Mouse (Mus musculus) limb, embryonic 14.5 days (tissue): Measurements from ENCODE around the gene Zfp511. TPM values are rescaled to one million over a fixed set of nuclear protein-coding genes. Genes with fewer than 3 reads are reported as not detected.

Experiments used
- ATAC-seq: fragments of 200-750 bp; cut with Nextera tagmentation; 2 replicates; pipeline ENCODE4 v1.8.0; 2017; ENCODE audit warnings: low read depth, moderate number of reproducible peaks, moderate TSS enrichment; ENCODE audit not compliant: low FRiP score
- DNase-seq: peaks from one replicate; pipeline ENCODE4 v3.0.0-alpha.2; 2015; ENCODE audit warnings: low spot score
- H3K27ac ChIP-seq: fragments of 300-500 bp; sonication (generic); replicated peaks from 2 replicates; pipeline ENCODE4 v1.5.1; 2014; ENCODE audit warnings: low read depth, mild to moderate bottlenecking, low read length, moderate library complexity, mixed read lengths
- H3K27me3 ChIP-seq: fragments of 300-500 bp; sonication (generic); 2 replicates; pipeline ENCODE4 v1.6.1; 2014; ENCODE audit warnings: low read length, mixed read lengths; ENCODE audit not compliant: control insufficient read depth, insufficient read depth
- H3K36me3 ChIP-seq: fragments of 300-500 bp; sonication (generic); 2 replicates; pipeline ENCODE4 v1.6.1; 2014; ENCODE audit warnings: mild to moderate bottlenecking, low read length, moderate library complexity, mixed read lengths; ENCODE audit not compliant: control insufficient read depth, insufficient read depth
- H3K4me1 ChIP-seq: fragments of 300-500 bp; sonication (generic); 2 replicates; pipeline ENCODE4 v1.6.1; 2014; ENCODE audit warnings: antibody characterized with exemption, low read length, mixed read lengths; ENCODE audit not compliant: control insufficient read depth, insufficient read depth
- H3K4me2 ChIP-seq: fragments of 300-500 bp; sonication (generic); replicated peaks from 2 replicates; pipeline ENCODE4 v1.6.1; 2014; ENCODE audit warnings: low read depth, mild to moderate bottlenecking, low read length, moderate library complexity; ENCODE audit not compliant: severe bottlenecking
- H3K4me3 ChIP-seq: fragments of 300-500 bp; sonication (generic); replicated peaks from 2 replicates; pipeline ENCODE4 v1.5.1; 2014; ENCODE audit warnings: low read length
- H3K9ac ChIP-seq: fragments of 300-500 bp; sonication (generic); 2 replicates; pipeline ENCODE4 v1.6.1; 2014; ENCODE audit warnings: mild to moderate bottlenecking, low read depth, low read length, moderate library complexity; ENCODE audit not compliant: severe bottlenecking
- H3K9me3 ChIP-seq: fragments of 300-500 bp; sonication (generic); 2 replicates; pipeline ENCODE4 v1.6.1; 2016; ENCODE audit warnings: low read length; ENCODE audit not compliant: control insufficient read depth
- POLR2A ChIP-seq: fragments of 200-500 bp; IDR thresholded peaks from 2 replicates; pipeline ENCODE4 v1.8.0; 2012; ENCODE audit warnings: inconsistent platforms, mild to moderate bottlenecking, moderate library complexity, borderline replicate concordance; ENCODE audit not compliant: insufficient read depth, insufficient read length; ENCODE audit errors: extremely low read depth
- WGBS: fragments of 180-500 bp; shearing (Covaris S2); extraction: QIAGEN DNeasy Blood & Tissue Kit; methylation state at CpG from one replicate; pipeline ENCODE4 v1.1.7; 2014; 5-methylcytosine and 5-hydroxymethylcytosine counted together
- polyA plus RNA-seq, 2 experiments: library from polyadenylated mRNA; depleted of rRNA in 1 of 2; stranded (reverse) in 1 of 2; unstranded in 1 of 2; fragments of >200 nt; fragmentation: Nextera tagmentation in 1 of 2; extraction: Ambion mirVana in 1 of 2; gene quantifications; 2 replicates each; pipeline versions ENCODE4 v1.2.1 to v1.2.3; 2012 to 2014

The Zfp511 gene
- polyA plus RNA-seq (2012; rRNA removed) (58.3 and 75.1 TPM in 2 replicates), polyA plus RNA-seq (2014; fragmentation: Nextera tagmentation; extraction: Ambion mirVana) (37.2 and 41.1 TPM in 2 replicates)

- 2% methylated on average over 69 of the region's 69 CpGs for WGBS
- ATAC-seq = peak; percentile 98
- peak; percentile 53; the same call in 1 of the 2 replicates for TF ChIP-seq POLR2A
- Histone ChIP-seq H3K4me1 (peaks cover 14% of the 10 kb centered on the region; the same call in 1 of the 2 replicates), H3K4me3 (peak within 1 kb of the TSS; percentile 84), H3K36me3 (peaks cover 35% of the 10 kb centered on the region), H3K9me3 (no peaks in the 10 kb centered on the region), H3K27me3 (no peaks in the 10 kb centered on the region), H3K9ac (peak within 1 kb of the TSS; percentile 89), H3K27ac (peak within 1 kb of the TSS; percentile 83), H3K4me2 (peak within 1 kb of the TSS; percentile 62)
- DNase-seq = peak; percentile 95
These were observed at the start of gene Zfp511, which contains the start of gene Tubgcp2 for GRCm38 (mm10) chr7:140036281-140037170. Zfp511 (plus strand) TSS chr7:140036391. Tubgcp2 (minus strand) TSS chr7:140036669.

GRCm38 (mm10) chr7:139988272-139988671, 47.9 kb upstream of the Zfp511 start:
- TF ChIP-seq POLR2A = no peak
- Histone ChIP-seq H3K4me1 (no peaks in the 10 kb centered on the region), H3K9ac (no peak overlapping the region), H3K27ac (no peak overlapping the region), H3K4me3 (no peak overlapping the region), H3K4me2 (no peak overlapping the region), H3K9me3 (no peaks in the 10 kb centered on the region), H3K27me3 (no peaks in the 10 kb centered on the region), H3K36me3 (no peaks in the 10 kb centered on the region; the same call in 1 of the 2 replicates)
- DNase-seq (no peak), ATAC-seq (no peak)
- WGBS = 96% methylated on average over 9 of the region's 9 CpGs

GRCm38 (mm10) chr7:139990864-139991394, 45.3 kb upstream of the Zfp511 start:
- no peaks in the 10 kb centered on the region for H3K4me1 ChIP-seq
- H3K9ac ChIP-seq = no peak overlapping the region
- no peak overlapping the region for H3K27ac ChIP-seq
- no peak overlapping the region for H3K4me3 ChIP-seq
- no peak for ATAC-seq
- WGBS = 62% methylated on average over 8 of the region's 8 CpGs
- H3K27me3 ChIP-seq = no peaks in the 10 kb centered on the region
- H3K4me2 ChIP-seq = no peak overlapping the region
- H3K36me3 ChIP-seq = peaks cover 16% of the 10 kb centered on the region
- no peaks in the 10 kb centered on the region for H3K9me3 ChIP-seq
- no peak for DNase-seq
- no peak for TF ChIP-seq POLR2A

- Histone ChIP-seq H3K27me3 (no peaks in the 10 kb centered on the region), H3K36me3 (peaks cover 31% of the 10 kb centered on the region), H3K9ac (no peak within 1 kb of the TSS), H3K9me3 (no peaks in the 10 kb centered on the region), H3K27ac (no peak within 1 kb of the TSS), H3K4me1 (no peaks in the 10 kb centered on the region), H3K4me2 (no peak within 1 kb of the TSS), H3K4me3 (no peak within 1 kb of the TSS)
- TF ChIP-seq POLR2A = no peak
- no peak for ATAC-seq
- WGBS = 20% methylated on average over 7 of the region's 7 CpGs
- no peak for DNase-seq
These were observed 43.8 kb upstream of the Zfp511 start, which contains the start of gene Adam8 for GRCm38 (mm10) chr7:139992406-139992805. Adam8 (minus strand) TSS chr7:139992562.

GRCm38 (mm10) chr7:139993532-139993931, 42.7 kb upstream of the Zfp511 start:
- no peak for TF ChIP-seq POLR2A

More at GRCm38 (mm10) chr7:139993532-139993931, 42.7 kb upstream of the Zfp511 start:
- 81% methylated on average over 6 of the region's 6 CpGs for WGBS
- no peak overlapping the region for H3K4me3 ChIP-seq
- no peak overlapping the region for H3K4me2 ChIP-seq
- DNase-seq (no peak), ATAC-seq (no peak)
- no peaks in the 10 kb centered on the region for H3K27me3 ChIP-seq
- H3K27ac ChIP-seq = no peak overlapping the region
- H3K9me3 ChIP-seq = no peaks in the 10 kb centered on the region
- H3K4me1 ChIP-seq = no peaks in the 10 kb centered on the region
- no peak overlapping the region for H3K9ac ChIP-seq
- H3K36me3 ChIP-seq = peaks cover 42% of the 10 kb centered on the region
